Mouse (Mus musculus) heart, postnatal 14 days (tissue): ENCODE results near the gene Ppp2r1b. TPM values are rescaled to one million over a fixed set of nuclear protein-coding genes. Genes with fewer than 3 reads are reported as not detected.
A peak's percentile ranks its signal among the peaks of the same experiment; 100 is the strongest.

Experiments
- DNase-seq, 2 experiments: peaks; one replicate each; pipeline ENCODE4 v3.0.0; 2021 to 2022
- intact Hi-C: fragments of 180-260 bp; cut with DNase I; formaldehyde crosslinking; loops from one replicate; pipeline ENCODE4 v1.15.1; 2025
- total RNA-seq, 2 experiments: library from RNA; stranded (reverse); gene quantifications; 2 replicates each; pipeline ENCODE4 v1.2.3; 2021

Ppp2r1b gene
- total RNA-seq, 2 experiments from 2014 or later, result 9.3 to 12.2 TPM

GRCm38 (mm10) chr9:50835068-50835705 is 9.9 kb upstream of the Ppp2r1b start:
- intact Hi-C loops, result no loop called here
- no peak for DNase-seq

GRCm38 (mm10) chr9:50836097-50836496 is 9.0 kb upstream of the Ppp2r1b start:
- DNase-seq, result no peak
- intact Hi-C loops, result no loop called here

- intact Hi-C loops, result no loop called here
- DNase-seq, result peak; percentile 31 to 45
These were observed 3.9 kb upstream of the Ppp2r1b start for GRCm38 (mm10) chr9:50841079-50841789.

- intact Hi-C loops, result loop anchor here (5.0 kb wide), 1 partner anchor 292 kb away; no protein-coding TSS in a partner anchor
- no peak for DNase-seq
These were observed 446 bp downstream of the Ppp2r1b start for GRCm38 (mm10) chr9:50845547-50845946.

GRCm38 (mm10) chr9:50847133-50847532 is 2.0 kb downstream of the Ppp2r1b start:
- intact Hi-C loops, result loop anchor here (5.0 kb wide), 1 partner anchor 290 kb away; no protein-coding TSS in a partner anchor
- DNase-seq, result no peak

- no peak for DNase-seq
- intact Hi-C loops, result loop anchor here (2.0 to 5.0 kb wide), 2 partner anchors 290 to 305 kb away; no protein-coding TSS in a partner anchor
These were observed 2.7 kb downstream of the Ppp2r1b start for GRCm38 (mm10) chr9:50847606-50848368.

- DNase-seq, result no peak
- intact Hi-C loops, result loop anchor here (1.0 to 5.0 kb wide), 4 partner anchors 160 to 304 kb away; partner anchors contain the start of gene Sik2
These were observed 3.7 kb downstream of the Ppp2r1b start for GRCm38 (mm10) chr9:50848821-50849220.

GRCm38 (mm10) chr9:50849249-50849648 is 4.1 kb downstream of the Ppp2r1b start:
- intact Hi-C loops, result loop anchor here (1.0 to 5.0 kb wide), 4 partner anchors 160 to 304 kb away; partner anchors contain the start of gene Sik2
- peak; percentile 90 to 95 for DNase-seq

- no peak for DNase-seq
- intact Hi-C loops, result loop anchor here (1.0 to 5.0 kb wide), 4 partner anchors 160 to 303 kb away; partner anchors contain the start of gene Sik2
These were observed 4.7 kb downstream of the Ppp2r1b start for GRCm38 (mm10) chr9:50849755-50850154.

- peak in 1 of 2 experiments; percentile 48 for DNase-seq
- intact Hi-C loops, result no loop called here
These were observed 5.2 kb downstream of the Ppp2r1b start for GRCm38 (mm10) chr9:50850271-50850670.

GRCm38 (mm10) chr9:50850713-50851112 is 5.6 kb downstream of the Ppp2r1b start:
- peak in 1 of 2 experiments; percentile 25 for DNase-seq
- intact Hi-C loops, result no loop called here

- DNase-seq, result no peak
- intact Hi-C loops, result no loop called here
These were observed 7.7 kb downstream of the Ppp2r1b start for GRCm38 (mm10) chr9:50852634-50853349.

GRCm38 (mm10) chr9:50854376-50854775 is 9.3 kb downstream of the Ppp2r1b start:
- intact Hi-C loops, result no loop called here
- DNase-seq, result no peak

- no peak for DNase-seq
- intact Hi-C loops, result no loop called here
These were observed 10.1 kb downstream of the Ppp2r1b start for GRCm38 (mm10) chr9:50855133-50855766.

GRCm38 (mm10) chr9:50855780-50856179 is 10.7 kb downstream of the Ppp2r1b start:
- intact Hi-C loops, result no loop called here
- DNase-seq, result no peak

- peak; percentile 95 to 96 for DNase-seq
- intact Hi-C loops, result no loop called here
These were observed 11.4 kb downstream of the Ppp2r1b start for GRCm38 (mm10) chr9:50856341-50857081.

GRCm38 (mm10) chr9:50857082-50857641 is 12.1 kb downstream of the Ppp2r1b start:
- DNase-seq, result no peak

GRCm38 (mm10) chr9:50858681-50859080 is 13.6 kb downstream of the Ppp2r1b start:
- intact Hi-C loops, result no loop called here
- no peak for DNase-seq

More at GRCm38 (mm10) chr9:50857082-50857641, 12.1 kb downstream of the Ppp2r1b start:
- intact Hi-C loops, result no loop called here
